Mouse (Mus musculus) MN1 (cell line): ENCODE results near the gene Sfxn3.

Experiments used
- DNase-seq: peaks from one replicate; pipeline ENCODE4 v3.0.0-alpha.2; 2016; ENCODE audit warnings: low spot score

Gene Sfxn3

DNA sequence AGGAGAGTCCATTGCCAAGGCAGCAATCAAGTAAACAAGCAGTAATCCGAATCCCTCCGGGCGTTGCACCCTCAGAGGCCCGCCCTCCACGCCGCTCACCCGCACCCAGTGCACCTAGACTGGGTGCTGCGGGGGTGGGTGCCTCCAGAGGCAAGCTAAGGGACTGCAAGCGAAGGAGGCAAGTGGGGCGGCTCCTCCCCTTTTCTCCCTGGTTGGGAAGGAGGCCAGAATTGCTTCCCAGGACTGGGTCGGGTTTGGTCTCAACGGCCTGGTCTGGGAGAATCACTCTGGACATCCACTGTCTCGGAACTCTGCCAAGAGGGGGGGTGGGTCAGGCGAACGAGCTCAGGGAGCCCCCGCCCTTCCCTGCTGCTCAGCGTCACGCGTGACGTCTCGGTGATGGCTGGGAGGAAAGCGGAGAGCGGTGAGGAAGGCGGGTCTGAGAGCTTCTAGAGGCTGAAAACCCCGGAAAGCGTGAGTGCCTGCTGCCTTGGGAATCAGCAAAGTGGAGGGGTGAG, at the start of gene Sfxn3:
TSS of gene Sfxn3 (plus strand) at position 87 of the 518 bp plus-strand sequence.
- DNase-seq = peak; percentile 92

DNA sequence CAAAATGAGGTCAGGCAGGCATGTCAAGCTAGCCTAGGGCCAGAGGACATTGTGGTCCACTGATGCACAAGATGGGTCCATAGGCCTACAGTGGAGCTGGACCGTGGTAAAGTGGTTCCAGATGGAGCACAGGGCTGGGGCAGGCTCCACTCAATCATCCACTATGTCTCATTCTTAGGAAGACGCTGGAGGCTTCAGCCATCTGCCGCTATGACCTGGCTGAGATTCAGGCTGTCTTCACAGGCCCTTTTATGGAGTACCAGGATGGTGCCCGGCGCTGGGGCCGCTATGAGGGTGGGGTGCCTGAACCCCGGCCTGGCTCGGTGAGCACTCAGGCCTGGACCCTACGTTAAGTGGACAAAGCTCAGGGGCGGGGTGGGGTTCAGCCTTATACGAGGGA, 49.5 kb upstream of the Sfxn3 start:
- no peak for DNase-seq

DNA sequence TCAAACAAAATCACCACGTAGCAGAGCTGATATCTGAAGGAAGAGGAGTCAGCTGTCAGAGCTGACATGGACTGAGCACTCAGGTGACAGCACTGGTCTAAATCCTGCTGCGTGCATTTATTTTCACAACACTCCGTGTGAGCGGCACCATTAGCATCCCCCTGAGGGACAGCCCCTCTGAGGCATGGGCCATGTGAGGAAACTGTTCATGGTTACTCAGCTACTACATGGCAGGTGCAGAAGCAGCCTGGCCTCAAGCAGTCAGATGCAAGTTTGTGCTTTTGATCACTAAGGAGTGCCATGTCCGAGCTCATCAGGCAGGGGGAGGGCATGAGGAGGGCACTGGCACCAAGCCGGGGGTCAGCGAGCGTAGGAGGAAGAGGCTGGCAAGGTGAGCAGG, 47.7 kb upstream of the Sfxn3 start:
- DNase-seq = no peak

DNA sequence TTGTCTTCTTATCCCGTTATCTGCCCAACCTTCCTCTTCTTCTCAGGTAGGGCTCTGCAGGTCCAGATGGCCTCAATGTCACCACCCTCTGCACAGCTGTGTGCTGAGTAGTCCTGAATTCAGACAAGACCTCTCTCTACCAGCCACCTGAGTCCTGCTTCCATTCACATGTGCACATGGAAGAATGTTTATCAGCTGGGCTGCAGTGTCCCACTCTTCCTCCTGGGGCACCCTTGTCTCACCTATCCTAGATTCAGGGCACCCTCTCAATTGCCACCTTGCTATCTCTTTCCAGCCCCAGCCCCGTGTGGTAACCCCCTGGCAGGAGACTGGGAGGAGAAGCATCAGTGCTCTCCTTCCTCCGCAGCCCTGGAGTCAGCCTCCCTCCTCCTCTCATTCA, 45.0 kb upstream of the Sfxn3 start:
- no peak for DNase-seq

DNA sequence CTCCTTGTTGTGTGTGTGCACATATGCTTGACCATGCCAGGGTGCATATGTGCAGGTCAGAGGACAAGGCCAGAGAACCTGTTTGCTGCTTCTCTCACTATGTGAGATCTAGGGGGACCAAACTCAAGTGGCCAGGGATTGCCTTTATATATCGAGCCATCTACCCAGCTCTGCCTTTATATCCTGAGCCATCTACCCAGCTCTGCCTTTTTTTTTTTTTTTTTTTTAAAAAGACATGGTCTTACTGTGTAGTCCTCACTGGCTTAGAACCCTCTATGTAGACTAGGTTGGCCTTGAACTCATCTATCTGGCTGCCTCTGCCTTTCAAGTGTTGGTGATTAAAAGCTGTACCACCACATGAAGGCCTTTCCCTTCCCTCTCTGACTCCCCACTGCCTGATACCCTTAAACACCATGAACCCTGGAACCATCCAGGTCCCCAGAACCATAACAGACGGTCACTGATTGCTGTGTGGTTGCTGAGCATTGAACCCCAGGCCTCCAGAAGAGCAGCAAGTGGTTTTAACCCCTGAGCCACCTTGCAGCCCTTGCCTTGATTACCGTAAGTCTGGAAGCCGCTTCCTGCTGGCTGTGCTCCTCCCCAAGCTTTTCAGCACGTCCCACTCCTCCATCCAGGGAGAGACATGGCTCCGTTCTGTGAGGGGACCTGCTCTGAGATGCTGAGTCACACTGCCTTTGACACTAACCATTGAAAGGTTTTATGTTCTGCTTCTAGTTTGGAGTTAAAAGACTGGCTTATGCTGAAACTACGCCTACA, 43.4 kb upstream of the Sfxn3 start:
- DNase-seq = no peak

DNA sequence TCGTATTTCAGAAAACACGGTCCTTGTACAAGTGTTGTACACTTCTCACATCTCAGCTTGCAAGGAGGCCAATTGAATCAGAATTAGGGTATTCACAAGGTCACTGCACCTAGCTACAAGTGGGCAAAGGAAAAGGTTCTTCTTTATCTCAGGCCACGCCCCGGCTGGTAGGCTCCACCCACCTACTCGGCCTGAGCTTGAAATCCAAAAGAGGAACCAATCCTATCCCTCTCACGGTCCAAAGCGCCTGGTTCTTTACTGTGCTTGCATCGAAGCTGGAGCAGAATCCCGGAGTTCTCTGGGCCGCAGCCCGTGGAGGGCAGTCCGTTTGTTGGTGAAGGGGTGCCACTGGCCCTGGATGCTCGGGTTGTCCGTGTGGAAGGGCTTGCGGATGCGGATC, 41.9 kb upstream of the Sfxn3 start, which contains the start of gene Twnk:
TSS of gene Twnk (plus strand) at position 220 of the 400 bp plus-strand sequence.
- peak; percentile 51 for DNase-seq

DNA sequence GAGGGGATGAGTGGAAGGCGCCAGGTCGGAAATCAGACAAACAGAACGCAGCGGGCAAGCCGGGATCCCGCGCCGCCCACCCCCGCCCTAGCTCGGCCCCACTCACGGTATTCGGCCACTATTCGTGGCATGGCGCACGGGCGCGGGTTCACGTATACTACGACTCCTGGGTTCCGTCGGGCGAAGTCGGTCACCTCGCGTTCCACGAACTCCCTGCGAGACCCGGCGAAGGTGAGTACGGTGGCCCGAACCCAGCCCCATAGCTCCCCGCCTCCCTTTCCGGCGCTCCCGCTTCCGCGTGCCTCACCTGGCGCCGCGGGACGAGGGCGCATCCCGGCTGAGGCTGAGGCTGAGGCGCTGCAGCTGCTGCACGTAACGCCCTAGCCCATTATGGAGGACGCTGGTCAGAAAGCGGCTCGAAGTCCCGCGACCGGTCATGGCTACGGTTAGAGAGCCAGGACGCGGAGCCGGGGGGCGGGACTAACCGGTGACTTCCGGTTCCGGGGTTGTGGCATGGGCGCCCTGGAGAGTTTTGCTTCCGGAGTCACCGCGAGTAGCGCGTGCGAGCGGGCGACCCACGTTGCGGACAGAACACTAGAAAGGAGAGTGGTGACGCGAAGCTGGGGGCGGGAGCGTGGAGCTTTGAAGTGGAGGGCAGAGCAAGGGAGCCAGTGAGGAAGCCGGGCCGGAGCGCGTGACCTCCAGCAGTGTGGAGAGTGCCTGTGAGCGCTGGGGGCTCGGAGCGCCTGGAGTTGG, 41.2 kb upstream of the Sfxn3 start, which contains the start of gene Mrpl43:
TSS of gene Mrpl43 (minus strand) at position 486 of the 756 bp plus-strand sequence.
- peak; percentile 93 for DNase-seq

DNA sequence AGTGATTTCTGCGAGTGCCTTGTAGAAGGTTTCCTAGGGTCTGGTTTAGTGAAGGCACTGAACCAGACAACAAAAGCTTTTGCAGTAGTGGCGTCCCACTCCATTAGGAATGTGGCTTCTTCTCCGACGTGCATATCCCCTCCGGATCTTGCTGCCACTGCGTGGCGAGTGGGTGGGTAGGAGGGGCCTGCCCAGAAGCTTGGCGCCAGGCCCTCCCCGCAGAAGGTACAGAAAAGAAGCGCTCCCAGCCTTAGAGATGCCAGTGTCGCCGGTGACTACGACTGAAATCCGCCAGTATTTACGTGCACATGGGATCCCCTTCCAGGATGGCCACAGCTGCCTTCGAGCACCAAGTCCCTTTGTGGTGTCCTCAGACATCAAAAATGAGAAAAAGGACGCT, 40.3 kb upstream of the Sfxn3 start:
- no peak for DNase-seq

DNA sequence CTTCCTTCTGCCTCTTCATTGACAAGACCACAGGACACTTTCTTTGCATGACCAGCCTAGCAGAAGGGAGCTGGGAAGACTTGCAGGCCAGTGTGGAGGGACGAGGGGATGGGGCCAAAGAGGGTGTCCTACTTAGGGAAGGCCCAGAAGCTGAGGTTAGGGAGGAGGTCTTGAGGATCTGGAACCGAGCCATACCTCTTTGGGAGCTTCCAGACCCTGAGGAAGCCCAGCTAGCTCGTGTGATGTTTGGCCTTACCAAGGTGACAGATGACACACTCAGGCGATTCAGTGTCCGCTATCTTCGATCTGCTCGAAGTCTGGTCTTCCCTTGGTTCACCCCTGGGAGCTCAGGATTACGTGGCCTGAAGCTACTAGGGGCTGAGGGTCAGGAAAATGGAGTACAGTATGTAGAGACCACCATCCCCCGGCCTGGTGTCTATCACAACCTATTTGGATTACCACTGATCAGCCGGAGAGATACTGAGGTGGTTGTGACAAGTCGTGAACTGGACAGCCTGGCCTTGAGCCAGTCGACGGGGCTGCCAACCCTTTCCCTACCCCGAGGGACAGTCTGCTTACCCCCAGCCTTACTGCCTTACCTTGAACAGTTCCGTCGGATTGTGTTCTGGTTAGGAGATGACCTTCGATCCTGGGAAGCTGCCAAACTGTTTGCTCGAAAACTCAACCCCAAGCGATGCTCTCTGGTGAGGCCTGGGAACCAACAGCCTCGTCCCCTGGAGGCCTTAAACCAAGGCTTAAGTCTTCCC, 39.7 kb upstream of the Sfxn3 start:
- DNase-seq = peak; percentile 32

DNA sequence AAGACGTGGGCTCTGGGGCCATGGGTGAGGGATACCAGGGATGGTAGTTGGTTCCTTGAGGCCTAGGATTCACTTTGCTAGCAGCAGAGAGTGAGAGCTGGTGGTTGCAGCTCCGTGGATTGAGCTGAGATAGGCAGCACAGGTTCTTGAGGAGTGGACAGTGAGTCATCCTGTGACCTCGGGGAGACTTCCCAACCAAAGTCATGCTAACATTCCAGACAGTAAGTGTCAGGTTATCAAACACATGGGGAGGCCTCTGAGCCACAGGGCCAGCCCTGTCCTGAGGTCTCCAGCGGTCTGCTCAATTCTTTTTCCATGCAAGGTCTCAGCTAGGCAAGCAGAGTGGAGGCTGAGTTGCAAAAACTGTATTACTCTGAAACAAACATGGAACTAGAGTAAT, 36.7 kb upstream of the Sfxn3 start:
- DNase-seq = no peak

DNA sequence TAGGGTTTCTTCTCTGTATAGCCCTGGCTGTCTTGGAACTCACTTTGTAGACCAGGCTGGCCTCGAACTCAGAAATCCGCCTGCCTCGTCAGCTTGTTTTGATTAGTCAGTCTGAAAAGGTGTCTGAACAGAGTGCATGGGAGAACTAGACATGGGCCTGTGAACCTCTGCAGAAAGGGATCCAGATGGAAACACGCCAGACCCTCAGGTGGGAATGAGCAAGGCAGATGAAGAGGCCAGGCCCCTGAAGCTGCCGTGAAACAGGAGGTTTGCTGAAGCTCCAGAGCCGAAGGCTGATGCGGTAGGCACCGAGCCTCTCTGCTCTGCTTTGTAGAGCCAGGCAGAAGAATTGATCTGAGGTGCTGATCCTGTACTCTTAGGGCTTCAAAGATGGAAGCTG, 35.1 kb upstream of the Sfxn3 start:
- no peak for DNase-seq

DNA sequence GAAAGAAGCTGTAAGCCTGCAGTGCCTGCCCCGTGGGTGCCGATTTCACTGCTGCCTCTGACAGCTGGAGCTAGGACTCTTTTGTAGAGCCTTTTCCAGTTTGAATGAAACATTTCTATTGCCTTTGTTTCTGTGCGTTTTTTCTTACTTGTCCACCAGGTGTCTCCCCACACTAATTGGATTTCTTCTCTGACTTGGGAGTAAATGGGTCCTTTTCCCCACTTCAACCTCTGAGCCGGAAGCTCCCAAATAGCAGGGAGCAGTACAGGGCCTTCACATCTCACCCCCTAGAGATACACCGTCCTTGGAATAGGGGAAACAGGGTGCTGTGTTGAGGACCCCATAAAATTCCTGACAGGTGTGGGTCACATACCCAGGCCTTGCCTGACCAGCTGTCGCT, 34.7 kb upstream of the Sfxn3 start:
- DNase-seq = peak; percentile 53

DNA sequence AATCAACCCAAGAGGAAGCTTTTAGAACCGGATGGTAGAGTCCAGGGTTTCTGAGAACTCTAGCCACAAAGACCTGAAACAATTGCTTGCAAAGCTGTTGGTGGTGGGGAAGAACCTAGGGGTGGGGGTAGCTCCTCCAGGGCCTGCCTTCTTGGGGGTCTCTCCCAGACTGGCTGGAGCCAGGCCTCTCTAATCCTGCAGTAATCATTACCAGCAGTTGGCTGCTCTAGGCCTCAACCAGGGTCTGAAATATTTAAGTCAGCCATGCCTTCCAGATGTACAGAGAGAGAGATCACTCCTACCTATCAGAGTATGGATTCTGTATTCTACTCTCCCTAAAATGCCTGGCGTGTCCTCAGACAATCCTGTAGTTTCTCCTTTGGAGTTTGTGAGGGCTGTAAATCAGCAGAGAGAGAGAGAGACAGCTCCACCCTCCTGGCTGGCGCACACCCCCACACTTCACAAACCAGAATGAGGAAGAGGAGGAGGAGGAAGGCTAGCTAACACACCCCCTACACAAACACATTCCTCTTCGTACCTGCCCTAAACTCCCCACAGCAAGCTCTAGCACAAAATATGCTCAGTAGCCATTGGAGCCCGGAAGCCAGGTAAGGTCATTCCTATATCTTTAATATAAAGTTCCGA, 33.6 kb upstream of the Sfxn3 start:
- DNase-seq = no peak

DNA sequence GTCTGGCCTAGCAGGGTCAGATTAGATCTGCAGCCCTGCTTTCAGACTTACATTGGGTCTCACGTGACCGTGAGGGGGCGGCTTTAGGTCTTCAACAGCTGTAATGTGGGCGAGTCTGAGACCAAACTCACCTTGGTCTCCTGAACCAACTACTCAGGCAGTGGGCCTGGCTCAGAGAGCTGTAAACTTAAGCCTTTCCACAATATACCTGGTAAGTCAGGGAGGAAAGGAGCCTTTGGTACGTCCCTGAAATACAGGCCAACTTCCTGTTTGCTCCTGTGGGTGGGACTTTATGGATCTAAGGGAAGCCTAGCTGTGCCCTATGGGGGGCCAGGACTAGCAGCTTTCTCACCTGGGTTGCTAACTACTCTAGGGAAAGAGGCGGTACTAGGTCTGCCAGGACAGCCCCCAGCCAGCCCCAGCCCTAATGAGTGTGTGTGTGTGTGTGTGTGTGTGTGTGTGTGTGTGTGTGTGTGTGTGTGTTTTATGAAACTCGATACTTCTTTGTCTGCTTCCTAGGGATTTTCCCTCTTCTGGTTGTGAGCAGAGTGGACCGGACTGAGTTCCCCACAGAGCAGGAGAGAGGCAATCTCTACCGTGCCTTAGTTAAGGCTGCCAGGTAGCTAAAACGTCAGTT, 32.9 kb upstream of the Sfxn3 start, which contains the start of gene Lzts2:
TSS of gene Lzts2 (plus strand) at position 80 of the 637 bp plus-strand sequence.
- no peak for DNase-seq

DNA sequence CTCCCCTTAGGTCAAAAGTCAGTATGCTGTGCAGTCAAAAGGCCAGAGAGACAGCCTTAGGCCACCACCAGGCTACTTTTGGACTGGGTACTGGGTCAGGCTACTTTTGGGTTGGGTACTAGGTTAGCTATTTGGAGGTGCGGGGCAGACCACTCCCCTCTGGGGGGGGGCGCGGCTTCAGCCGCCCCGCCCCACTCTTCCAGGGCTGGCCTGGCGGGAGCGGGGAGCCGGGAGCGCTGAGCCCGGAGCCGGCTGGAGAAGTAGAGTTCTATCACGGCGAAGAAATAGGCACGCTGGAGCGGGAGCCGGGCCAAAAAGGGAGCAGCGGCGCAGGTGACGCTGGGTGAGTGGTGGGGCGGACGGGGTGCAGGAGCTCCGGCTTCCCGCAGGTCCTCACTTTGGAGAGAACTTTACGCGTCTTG, 32.3 kb upstream of the Sfxn3 start:
- DNase-seq = peak; percentile 42

DNA sequence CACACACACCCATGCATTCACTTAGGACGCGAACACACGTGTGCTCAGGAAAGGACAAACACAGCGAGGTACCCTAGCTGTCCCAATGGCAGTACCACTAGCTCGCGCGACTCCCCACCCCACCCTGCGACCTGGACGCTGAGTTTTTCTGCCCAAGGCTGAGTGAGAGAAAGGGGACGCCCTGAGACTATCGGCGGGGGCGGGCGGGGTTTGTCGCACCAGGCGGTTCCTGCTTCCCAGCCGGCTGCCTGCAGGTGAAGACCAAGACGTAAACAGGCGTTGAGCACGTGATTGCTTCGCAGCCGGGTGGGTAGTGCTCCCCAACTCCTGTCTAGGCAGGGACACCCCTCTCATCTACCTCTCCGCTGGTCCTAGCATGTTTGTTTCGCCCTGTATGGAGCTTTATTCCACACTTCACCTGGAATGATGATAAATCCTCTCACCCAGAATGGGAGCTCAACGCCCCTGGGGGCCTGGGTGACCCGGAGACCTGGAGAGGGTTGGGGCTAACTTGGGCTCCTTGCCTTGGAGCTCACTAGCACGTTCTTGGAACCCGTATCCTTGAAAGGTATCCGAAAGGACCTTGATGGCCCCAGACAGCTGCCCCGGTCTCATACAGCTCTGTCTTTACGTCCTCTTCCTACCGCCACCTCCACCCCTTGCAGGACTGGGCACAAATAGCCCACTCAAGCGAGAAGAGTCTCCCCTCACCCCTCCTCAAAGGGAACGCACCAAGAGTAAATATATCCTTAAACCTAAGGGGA, 31.6 kb upstream of the Sfxn3 start:
- peak; percentile 41 for DNase-seq

DNA sequence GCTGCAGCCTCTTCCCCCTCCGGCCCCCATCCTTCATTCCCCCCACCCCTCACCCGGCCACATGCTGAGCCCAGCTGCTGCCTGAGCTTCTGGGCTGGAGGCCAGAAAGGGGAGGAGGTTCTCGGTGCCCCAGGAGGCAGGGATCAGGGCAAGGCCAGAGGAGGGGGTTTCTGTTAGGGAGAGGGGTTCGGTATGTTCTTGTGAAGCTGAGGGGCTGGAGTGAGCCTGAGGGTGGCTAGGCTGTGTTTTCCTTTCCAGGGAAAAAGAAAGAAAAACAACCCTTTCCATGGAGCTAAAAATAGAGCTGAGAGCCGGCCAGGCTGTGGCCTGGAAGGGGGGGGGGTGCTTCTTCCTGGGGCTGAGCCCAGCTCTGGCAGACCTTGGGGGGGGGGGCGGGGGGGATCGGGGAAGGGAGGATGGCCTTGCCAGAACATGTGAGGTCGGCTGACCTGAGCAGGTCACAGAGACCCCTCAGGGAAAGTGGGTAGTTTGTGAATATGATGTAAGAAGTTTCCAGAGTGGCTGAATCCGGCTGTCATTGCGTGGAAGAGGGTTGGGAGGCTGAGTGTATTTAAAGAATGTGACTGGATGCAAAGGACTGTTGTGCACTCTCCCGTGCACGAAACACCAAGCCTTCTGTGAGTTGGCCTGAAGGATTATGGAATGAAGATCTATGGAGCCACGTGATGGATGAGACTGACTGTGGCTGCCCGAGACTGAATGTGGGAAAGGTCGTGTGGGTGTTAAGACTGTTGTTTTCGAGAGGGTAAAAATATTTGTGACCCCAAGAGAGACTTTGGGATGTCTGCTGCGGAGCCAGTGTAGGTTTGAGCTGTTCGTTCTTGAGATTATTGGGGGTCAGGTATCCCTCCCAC, 30.7 kb upstream of the Sfxn3 start:
- peak; percentile 65 for DNase-seq

DNA sequence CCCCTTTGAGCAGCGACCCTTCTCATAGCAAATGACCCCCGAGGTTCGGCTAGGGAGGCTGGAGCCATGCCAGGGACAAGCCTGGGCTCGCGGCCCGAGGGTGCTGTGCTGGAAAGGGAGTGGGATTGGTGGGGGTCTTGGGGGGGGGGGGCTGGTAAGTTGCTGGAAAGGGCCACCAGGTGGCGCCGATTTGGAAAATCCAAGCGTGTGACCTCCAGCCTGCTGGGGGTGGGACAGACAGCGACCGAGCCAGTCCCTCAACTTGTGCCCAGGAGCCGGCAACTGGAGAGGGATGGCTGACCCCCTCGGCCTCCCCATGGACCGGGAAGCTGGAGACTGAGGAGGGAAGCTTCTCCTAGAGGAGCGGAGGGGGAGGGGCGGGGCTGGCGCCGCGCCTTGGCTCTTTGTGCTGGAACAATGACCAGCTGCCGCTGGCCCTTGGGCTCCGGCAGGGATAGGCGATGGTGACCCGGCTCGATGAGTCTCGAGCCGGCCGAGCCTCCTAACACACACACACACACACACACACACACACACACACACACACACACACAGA, 30.0 kb upstream of the Sfxn3 start:
- peak; percentile 74 for DNase-seq

DNA sequence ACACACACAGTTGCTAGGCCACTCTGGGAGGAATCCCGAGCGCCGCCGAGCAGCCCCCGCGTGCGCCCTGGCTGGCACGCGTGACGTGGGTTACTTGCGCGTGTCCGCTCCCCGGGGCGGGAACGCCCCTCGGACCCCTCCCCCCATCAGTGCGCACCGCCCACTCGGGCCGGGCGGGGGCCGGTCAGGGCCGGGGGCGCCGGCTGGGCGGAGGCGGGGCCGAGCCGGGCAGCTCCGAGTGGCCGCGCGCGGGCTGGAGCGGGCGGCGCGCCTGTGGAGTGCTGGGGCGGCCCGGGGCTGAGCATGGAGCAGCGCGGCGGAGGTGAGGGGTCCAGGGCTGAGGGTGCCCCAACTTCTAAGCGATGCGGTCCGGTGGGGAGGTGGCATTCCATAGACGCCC, 29.4 kb upstream of the Sfxn3 start:
- DNase-seq = peak; percentile 80
